Mouse (Mus musculus) neural tube, embryonic 11.5 days (tissue): Measurements from ENCODE around the gene Mier2. TPM values are rescaled to one million over a fixed set of nuclear protein-coding genes. Genes with fewer than 3 reads are reported as not detected.

ENCODE experiments used
- ATAC-seq: fragments of 200-750 bp; cut with Nextera tagmentation; 2 replicates; pipeline ENCODE4 v1.8.0; 2017; ENCODE audit warnings: moderate number of reproducible peaks, mild to moderate bottlenecking, moderate TSS enrichment, moderate library complexity; ENCODE audit not compliant: insufficient read depth, low FRiP score, low TSS enrichment
- DNase-seq: peaks from one replicate; pipeline ENCODE4 v3.0.0-alpha.2; 2015; ENCODE audit warnings: low spot score
- H3K27ac ChIP-seq: fragments of 300-500 bp; sonication (generic); 2 replicates; pipeline ENCODE4 v1.5.1; 2014; ENCODE audit warnings: low read depth, mild to moderate bottlenecking, low read length
- H3K27me3 ChIP-seq: fragments of 300-500 bp; sonication (generic); 2 replicates; pipeline ENCODE4 v1.6.1; 2014; ENCODE audit warnings: mild to moderate bottlenecking, low read length, mixed read lengths; ENCODE audit not compliant: control insufficient read depth, insufficient read depth
- H3K36me3 ChIP-seq: fragments of 300-500 bp; sonication (generic); 2 replicates; pipeline ENCODE4 v1.6.1; 2014; ENCODE audit warnings: mild to moderate bottlenecking, low read length, moderate library complexity, mixed read lengths; ENCODE audit not compliant: control insufficient read depth, insufficient read depth
- H3K4me1 ChIP-seq: fragments of 300-500 bp; sonication (generic); 2 replicates; pipeline ENCODE4 v1.6.1; 2014; ENCODE audit warnings: low read length, mixed read lengths; ENCODE audit not compliant: control insufficient read depth, insufficient read depth
- H3K4me2 ChIP-seq: fragments of 300-500 bp; sonication (generic); 2 replicates; pipeline ENCODE4 v1.6.1; 2014; ENCODE audit warnings: low read depth, mild to moderate bottlenecking, moderate library complexity
- H3K4me3 ChIP-seq: fragments of 300-500 bp; sonication (generic); 2 replicates; pipeline ENCODE4 v1.5.1; 2014; ENCODE audit warnings: low read depth, low read length
- H3K9ac ChIP-seq: fragments of 300-500 bp; sonication (generic); 2 replicates; pipeline ENCODE4 v1.6.1; 2014; ENCODE audit warnings: mild to moderate bottlenecking, low read length
- H3K9me3 ChIP-seq: fragments of 300-500 bp; sonication (generic); 2 replicates; pipeline ENCODE4 v1.6.1; 2016; ENCODE audit warnings: low read length; ENCODE audit not compliant: control insufficient read depth
- WGBS: fragments of 180-500 bp; shearing (Covaris S2); extraction: QIAGEN DNeasy Blood & Tissue Kit; methylation state at CpG from one replicate; pipeline ENCODE4 v1.1.7; 2014; 5-methylcytosine and 5-hydroxymethylcytosine counted together
- microRNA-seq: library from miRNA; unstranded; fragments of <30 nt; microRNA quantifications from one replicate; pipeline ENCODE4, GENCODE M21; 2016
- polyA plus RNA-seq: library from polyadenylated mRNA; unstranded; fragments of >200 nt; fragmentation: Nextera tagmentation; extraction: Ambion mirVana; gene quantifications from 2 replicates; pipeline ENCODE4 v1.2.1, GENCODE M21; 2014

Gene Mier2
- polyA plus RNA-seq, 1 experiment from 2014 or later, result 58.2 TPM

GRCm38 (mm10) chr10:79525456-79526325 is 29.3 kb downstream of the Mier2 start:
- Histone ChIP-seq H3K27me3 (no peaks in the 10 kb centered on the region), H3K27ac (no peak overlapping the region), H3K9me3 (no peaks in the 10 kb centered on the region), H3K9ac (no peak overlapping the region), H3K4me3 (no peak overlapping the region), H3K36me3 (peaks cover 2% of the 10 kb centered on the region; the same call in 1 of the 2 replicates), H3K4me2 (no peak overlapping the region), H3K4me1 (no peaks in the 10 kb centered on the region)
- ATAC-seq (no peak), DNase-seq (no peak)
- WGBS, result 93% methylated on average over 8 of the region's 8 CpGs

GRCm38 (mm10) chr10:79524433-79524832 is 30.6 kb downstream of the Mier2 start:
- no peak overlapping the region for H3K27ac ChIP-seq
- no peaks in the 10 kb centered on the region for H3K27me3 ChIP-seq
- no peaks in the 10 kb centered on the region for H3K4me1 ChIP-seq
- WGBS, result 68% methylated on average over 1 of the region's 1 CpGs
- DNase-seq (no peak), ATAC-seq (no peak)
- H3K9ac ChIP-seq, result no peak overlapping the region
- H3K4me2 ChIP-seq, result no peak overlapping the region
- no peak overlapping the region for H3K4me3 ChIP-seq
- no peaks in the 10 kb centered on the region; the same call in 1 of the 2 replicates for H3K36me3 ChIP-seq
- no peaks in the 10 kb centered on the region for H3K9me3 ChIP-seq

DNA sequence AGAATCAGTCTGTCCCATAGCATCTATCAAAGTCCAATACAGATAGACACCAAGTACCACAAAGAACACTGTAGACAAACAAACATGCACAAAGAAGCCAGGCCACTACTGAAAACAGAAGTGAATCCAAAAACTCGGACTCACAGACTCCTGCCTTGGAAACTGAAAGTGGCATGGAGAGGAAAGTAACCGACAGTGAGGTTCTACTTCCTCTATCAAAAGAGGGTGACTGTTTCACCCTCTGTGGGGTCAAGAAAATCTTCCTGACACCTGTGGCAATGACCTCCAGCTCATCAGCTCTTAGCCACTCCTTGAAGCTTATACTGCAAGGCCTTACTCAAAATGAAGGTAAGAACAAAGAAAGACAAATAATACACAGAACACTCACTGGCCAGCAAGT is 48.3 kb downstream of the Mier2 start:
- DNase-seq (no peak), ATAC-seq (no peak)
- Histone ChIP-seq H3K4me2 (no peak overlapping the region), H3K9ac (no peak overlapping the region), H3K4me1 (no peaks in the 10 kb centered on the region), H3K27me3 (no peaks in the 10 kb centered on the region), H3K36me3 (no peaks in the 10 kb centered on the region), H3K9me3 (no peaks in the 10 kb centered on the region), H3K27ac (no peak overlapping the region), H3K4me3 (no peak overlapping the region)
- WGBS, result 77% methylated on average over 2 of the region's 2 CpGs

DNA sequence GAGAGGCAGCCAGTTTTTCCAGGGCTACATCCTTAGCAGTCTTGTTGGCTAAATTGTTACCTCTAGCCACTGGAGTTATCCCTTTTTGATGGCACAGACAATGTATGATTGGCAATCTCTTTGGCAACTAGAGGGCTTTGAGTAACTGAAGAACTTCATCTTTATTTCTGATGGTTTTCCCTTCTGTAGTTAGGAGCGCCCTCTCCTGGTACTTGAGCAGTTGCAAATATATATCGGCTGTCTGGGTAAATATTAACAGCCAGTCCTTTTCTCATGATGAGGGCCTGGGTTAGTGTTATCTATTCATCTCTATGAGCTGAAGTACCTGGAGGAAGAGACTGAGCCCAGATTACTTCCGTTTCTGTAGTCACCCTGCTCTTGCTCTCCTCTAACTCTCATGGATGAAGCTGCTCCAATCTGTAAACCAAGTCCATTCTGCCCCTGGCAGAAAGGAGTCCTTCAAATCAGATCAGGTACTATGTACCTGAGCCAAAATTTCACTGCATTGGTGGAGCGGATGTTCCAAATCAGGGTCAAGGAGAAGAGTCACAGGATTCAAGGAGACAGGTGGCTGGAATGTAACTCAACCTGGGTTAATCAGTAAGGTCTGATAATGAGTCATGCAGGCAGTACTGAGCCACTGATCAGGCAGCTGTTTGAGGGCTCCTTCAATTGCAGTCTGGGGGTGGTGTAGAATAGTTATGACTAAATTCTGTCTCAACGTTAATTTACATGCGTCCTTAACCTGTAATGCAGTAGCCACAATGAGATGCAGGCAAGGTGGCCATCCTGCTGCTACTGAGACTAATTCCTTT is 52.0 kb downstream of the Mier2 start:
- DNase-seq, result no peak

DNA sequence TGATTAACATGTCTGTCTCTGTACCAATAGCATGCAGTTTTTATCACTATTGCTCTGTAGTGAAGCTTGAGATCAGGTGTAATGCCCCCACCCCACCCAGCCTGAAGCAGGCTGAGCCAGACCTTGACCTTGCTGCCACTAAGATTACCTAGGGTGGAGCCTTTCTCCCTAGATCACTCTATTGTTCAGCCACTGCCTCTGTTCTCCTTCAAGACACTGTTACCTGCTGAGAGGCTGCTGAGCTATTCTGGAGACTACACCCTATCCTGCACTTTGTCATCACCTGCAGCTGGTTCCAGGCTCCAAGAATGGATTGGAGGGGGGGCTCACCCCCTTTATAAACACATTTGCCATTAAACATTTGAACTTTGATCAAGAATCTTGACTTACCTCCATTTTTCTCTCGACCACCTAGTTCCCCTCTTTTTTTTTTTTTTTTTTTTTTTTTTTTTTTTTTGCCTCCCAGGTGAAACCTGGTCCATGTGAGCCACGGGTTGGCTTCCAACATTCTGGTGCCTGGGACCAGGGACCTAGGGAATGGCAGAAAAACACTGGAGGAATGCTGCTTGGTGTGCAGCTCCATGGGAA is 58.2 kb downstream of the Mier2 start:
- Histone ChIP-seq H3K4me1 (no peaks in the 10 kb centered on the region), H3K4me3 (no peak overlapping the region), H3K27ac (no peak overlapping the region), H3K9ac (no peak overlapping the region), H3K36me3 (no peaks in the 10 kb centered on the region), H3K9me3 (no peaks in the 10 kb centered on the region), H3K27me3 (no peaks in the 10 kb centered on the region), H3K4me2 (no peak overlapping the region)
- DNase-seq (no peak), ATAC-seq (no peak)
- 60% methylated on average over 2 of the region's 2 CpGs for WGBS

More for the DNA sequence above, 52.0 kb downstream of the Mier2 start:
- Histone ChIP-seq H3K36me3 (no peaks in the 10 kb centered on the region), H3K9ac (no peak overlapping the region), H3K4me1 (no peaks in the 10 kb centered on the region), H3K27ac (no peak overlapping the region), H3K4me3 (no peak overlapping the region), H3K4me2 (no peak overlapping the region), H3K27me3 (no peaks in the 10 kb centered on the region), H3K9me3 (no peaks in the 10 kb centered on the region)
- WGBS, result 68% methylated on average over 6 of the region's 6 CpGs
- no peak for ATAC-seq

GRCm38 (mm10) chr10:79495886-79496285 is 59.1 kb downstream of the Mier2 start:
- DNase-seq (no peak), ATAC-seq (no peak)
- no peaks in the 10 kb centered on the region for H3K4me1 ChIP-seq
- no peaks in the 10 kb centered on the region for H3K27me3 ChIP-seq
- no peaks in the 10 kb centered on the region for H3K9me3 ChIP-seq
- H3K4me2 ChIP-seq, result no peak overlapping the region
- H3K36me3 ChIP-seq, result no peaks in the 10 kb centered on the region
- WGBS, result 54% methylated on average over 3 of the region's 3 CpGs
- H3K4me3 ChIP-seq, result no peak overlapping the region
- no peak overlapping the region for H3K27ac ChIP-seq
- no peak overlapping the region for H3K9ac ChIP-seq

Small RNA genes within 50 kb of the gene (microRNA-seq; reads per million reads assigned to microRNA genes)
- gene Mir6909, result not detected

Other genes starting within 250 kb of the Mier2 start
- gene Vmn2r82, start 198.7 kb downstream of the Mier2 start, polyA plus RNA-seq, result not detected in 2 replicates
- not detected in 2 replicates for gene Vmn2r83, start 86.5 kb downstream of the Mier2 start, polyA plus RNA-seq
- gene Plpp2, start 21.4 kb downstream of the Mier2 start, polyA plus RNA-seq, result 21.2 and 23.2 TPM in 2 replicates
- gene Theg, start 32.1 kb upstream of the Mier2 start, polyA plus RNA-seq, result not detected in 2 replicates
- gene C2cd4c, start 58.8 kb upstream of the Mier2 start, polyA plus RNA-seq, result 0.08 TPM in 1 of 2 replicates, not detected in the other
- 17.2 and 23.1 TPM in 2 replicates for gene Shc2, start 82.7 kb upstream of the Mier2 start, polyA plus RNA-seq
- gene Odf3l2, start 90.5 kb upstream of the Mier2 start, polyA plus RNA-seq, result not detected in 2 replicates
- 1.5 and 2.5 TPM in 2 replicates for gene Madcam1, start 109.4 kb upstream of the Mier2 start, polyA plus RNA-seq
- 71.2 and 78.7 TPM in 2 replicates for gene Tpgs1, start 114.2 kb upstream of the Mier2 start, polyA plus RNA-seq
- 165 and 168 TPM in 2 replicates for gene Cdc34, start 127.0 kb upstream of the Mier2 start, polyA plus RNA-seq
- gene Gzmm, start 133.8 kb upstream of the Mier2 start, polyA plus RNA-seq, result 0.57 and 0.62 TPM in 2 replicates
- gene Bsg, start 149.3 kb upstream of the Mier2 start, polyA plus RNA-seq, result 591 and 595 TPM in 2 replicates
- gene Hcn2, start 161.4 kb upstream of the Mier2 start, polyA plus RNA-seq, result 0.28 and 0.57 TPM in 2 replicates
- gene Polrmt, start 191.4 kb upstream of the Mier2 start, polyA plus RNA-seq, result 29.5 and 34.1 TPM in 2 replicates
- 0.20 and 0.84 TPM in 2 replicates for gene Fgf22, start 199.9 kb upstream of the Mier2 start, polyA plus RNA-seq
- gene Rnf126, start 211.8 kb upstream of the Mier2 start, polyA plus RNA-seq, result 99.7 and 101 TPM in 2 replicates
- gene Fstl3, start 222.1 kb upstream of the Mier2 start, polyA plus RNA-seq, result 1.3 and 1.7 TPM in 2 replicates
- 0.23 TPM in 1 of 2 replicates, not detected in the other for gene Prss57, start 235.8 kb upstream of the Mier2 start, polyA plus RNA-seq
- 150 and 155 TPM in 2 replicates for gene Palm, start 238.4 kb upstream of the Mier2 start, polyA plus RNA-seq